Mouse (Mus musculus) limb, embryonic 14.5 days (tissue): ENCODE results near the gene Syngr1. TPM values are rescaled to one million over a fixed set of nuclear protein-coding genes. Genes with fewer than 3 reads are reported as not detected.

Experiments used
- ATAC-seq: fragments of 200-750 bp; cut with Nextera tagmentation; 2 replicates; pipeline ENCODE4 v1.8.0; 2017; ENCODE audit warnings: low read depth, moderate number of reproducible peaks, moderate TSS enrichment; ENCODE audit not compliant: low FRiP score
- DNase-seq: peaks from one replicate; pipeline ENCODE4 v3.0.0-alpha.2; 2015; ENCODE audit warnings: low spot score
- H3K27ac ChIP-seq: fragments of 300-500 bp; sonication (generic); replicated peaks from 2 replicates; pipeline ENCODE4 v1.5.1; 2014; ENCODE audit warnings: low read depth, mild to moderate bottlenecking, low read length, moderate library complexity, mixed read lengths
- H3K27me3 ChIP-seq: fragments of 300-500 bp; sonication (generic); 2 replicates; pipeline ENCODE4 v1.6.1; 2014; ENCODE audit warnings: low read length, mixed read lengths; ENCODE audit not compliant: control insufficient read depth, insufficient read depth
- H3K36me3 ChIP-seq: fragments of 300-500 bp; sonication (generic); 2 replicates; pipeline ENCODE4 v1.6.1; 2014; ENCODE audit warnings: mild to moderate bottlenecking, low read length, moderate library complexity, mixed read lengths; ENCODE audit not compliant: control insufficient read depth, insufficient read depth
- H3K4me1 ChIP-seq: fragments of 300-500 bp; sonication (generic); 2 replicates; pipeline ENCODE4 v1.6.1; 2014; ENCODE audit warnings: antibody characterized with exemption, low read length, mixed read lengths; ENCODE audit not compliant: control insufficient read depth, insufficient read depth
- H3K4me2 ChIP-seq: fragments of 300-500 bp; sonication (generic); replicated peaks from 2 replicates; pipeline ENCODE4 v1.6.1; 2014; ENCODE audit warnings: low read depth, mild to moderate bottlenecking, low read length, moderate library complexity; ENCODE audit not compliant: severe bottlenecking
- H3K4me3 ChIP-seq: fragments of 300-500 bp; sonication (generic); replicated peaks from 2 replicates; pipeline ENCODE4 v1.5.1; 2014; ENCODE audit warnings: low read length
- H3K9ac ChIP-seq: fragments of 300-500 bp; sonication (generic); 2 replicates; pipeline ENCODE4 v1.6.1; 2014; ENCODE audit warnings: mild to moderate bottlenecking, low read depth, low read length, moderate library complexity; ENCODE audit not compliant: severe bottlenecking
- H3K9me3 ChIP-seq: fragments of 300-500 bp; sonication (generic); 2 replicates; pipeline ENCODE4 v1.6.1; 2016; ENCODE audit warnings: low read length; ENCODE audit not compliant: control insufficient read depth
- POLR2A ChIP-seq: fragments of 200-500 bp; IDR thresholded peaks from 2 replicates; pipeline ENCODE4 v1.8.0; 2012; ENCODE audit warnings: inconsistent platforms, mild to moderate bottlenecking, moderate library complexity, borderline replicate concordance; ENCODE audit not compliant: insufficient read depth, insufficient read length; ENCODE audit errors: extremely low read depth
- WGBS: fragments of 180-500 bp; shearing (Covaris S2); extraction: QIAGEN DNeasy Blood & Tissue Kit; methylation state at CpG from one replicate; pipeline ENCODE4 v1.1.7; 2014; 5-methylcytosine and 5-hydroxymethylcytosine counted together
- polyA plus RNA-seq, 2 experiments: library from polyadenylated mRNA; depleted of rRNA in 1 of 2; stranded (reverse) in 1 of 2; unstranded in 1 of 2; fragments of >200 nt; fragmentation: Nextera tagmentation in 1 of 2; extraction: Ambion mirVana in 1 of 2; gene quantifications; 2 replicates each; pipeline versions ENCODE4 v1.2.1 to v1.2.3; 2012 to 2014

Gene Syngr1
- polyA plus RNA-seq, 2 experiments, result 10.8 to 11.5 TPM

- peaks cover 87% of the 10 kb centered on the region for H3K36me3 ChIP-seq
- no peak for TF ChIP-seq POLR2A
- H3K4me1 ChIP-seq, result peaks cover 9% of the 10 kb centered on the region
- H3K9ac ChIP-seq, result peak overlapping the region; percentile 25; the same call in 1 of the 2 replicates
- H3K4me2 ChIP-seq, result no peak overlapping the region
- DNase-seq (peak; percentile 44), ATAC-seq (peak; percentile 69)
- no peak overlapping the region for H3K27ac ChIP-seq
- WGBS, result 23% methylated on average over 8 of the region's 8 CpGs
- no peaks in the 10 kb centered on the region for H3K9me3 ChIP-seq
- no peaks in the 10 kb centered on the region for H3K27me3 ChIP-seq
- H3K4me3 ChIP-seq, result no peak overlapping the region
Observed at GRCm38 (mm10) chr15:80159286-80159901, 68.3 kb downstream of the Syngr1 start.

DNA sequence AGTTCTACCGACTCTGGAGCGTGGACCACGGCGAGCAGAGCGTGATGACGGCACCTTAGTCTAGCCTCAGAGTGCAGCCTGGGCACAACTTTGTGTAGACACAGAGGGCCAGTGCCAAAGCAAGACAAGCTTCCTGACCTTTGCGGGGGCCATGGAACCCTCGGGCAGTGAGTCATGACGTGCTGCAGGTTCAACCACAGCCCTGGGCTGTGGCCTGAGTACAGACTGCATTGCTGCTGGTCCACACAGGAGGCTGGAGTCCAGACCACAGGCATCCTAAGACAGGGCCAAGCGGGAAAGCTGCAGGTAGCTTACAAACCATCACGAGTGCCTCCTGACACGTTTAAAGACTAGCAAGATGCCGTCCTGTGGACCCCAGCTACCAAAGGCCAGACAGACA is 69.1 kb downstream of the Syngr1 start:
- Histone ChIP-seq H3K4me3 (no peak overlapping the region), H3K9ac (no peak overlapping the region), H3K27ac (0 out of 2 replicates have a peak overlapping the region, but pooled peaks have one; percentile 19)

DNA sequence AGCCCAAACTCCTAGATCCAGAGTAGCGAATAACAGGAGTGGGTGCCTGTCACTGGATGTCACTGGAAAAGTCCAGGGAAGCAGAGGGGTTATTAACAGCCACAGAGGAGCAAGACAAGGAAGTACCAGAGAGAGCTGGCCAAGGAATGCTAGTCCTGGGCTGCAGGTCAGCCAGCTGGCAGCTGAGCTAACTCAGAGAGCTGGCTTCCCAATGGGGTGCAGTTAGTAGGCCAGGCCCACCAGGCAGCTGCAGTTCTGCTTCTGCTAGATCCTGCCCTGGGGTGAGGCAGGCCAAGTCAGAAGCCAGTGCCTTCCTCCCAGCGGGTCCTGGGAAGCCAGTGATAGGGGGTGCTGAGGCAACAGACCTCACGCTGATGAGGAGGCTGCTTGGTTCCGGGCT is 69.6 kb downstream of the Syngr1 start:
- peaks cover 74% of the 10 kb centered on the region for H3K36me3 ChIP-seq
- 87% methylated on average over 4 of the region's 4 CpGs for WGBS
- ATAC-seq, result no peak
- peaks cover 9% of the 10 kb centered on the region for H3K4me1 ChIP-seq
- no peak overlapping the region for H3K9ac ChIP-seq
- TF ChIP-seq POLR2A, result no peak
- H3K4me2 ChIP-seq, result no peak overlapping the region
- H3K27me3 ChIP-seq, result no peaks in the 10 kb centered on the region
- no peaks in the 10 kb centered on the region for H3K9me3 ChIP-seq
- no peak overlapping the region for H3K4me3 ChIP-seq
- H3K27ac ChIP-seq, result no peak overlapping the region
- no peak for DNase-seq

More for the DNA sequence above, 69.1 kb downstream of the Syngr1 start:
- no peaks in the 10 kb centered on the region for H3K9me3 ChIP-seq
- H3K27me3 ChIP-seq, result no peaks in the 10 kb centered on the region
- H3K4me2 ChIP-seq, result no peak overlapping the region
- peaks cover 79% of the 10 kb centered on the region for H3K36me3 ChIP-seq
- WGBS, result 92% methylated on average over 13 of the region's 13 CpGs
- TF ChIP-seq POLR2A, result no peak
- ATAC-seq (no peak), DNase-seq (no peak)
- peaks cover 9% of the 10 kb centered on the region for H3K4me1 ChIP-seq

- Histone ChIP-seq H3K36me3 (peaks cover 69% of the 10 kb centered on the region), H3K9me3 (no peaks in the 10 kb centered on the region), H3K27me3 (no peaks in the 10 kb centered on the region), H3K9ac (no peak overlapping the region), H3K4me1 (peaks cover 9% of the 10 kb centered on the region), H3K4me2 (no peak overlapping the region), H3K27ac (no peak overlapping the region), H3K4me3 (no peak overlapping the region)
- TF ChIP-seq POLR2A, result no peak
- 93% methylated on average over 3 of the region's 3 CpGs for WGBS
- ATAC-seq, result no peak
- DNase-seq, result no peak
Observed at GRCm38 (mm10) chr15:80161199-80161598, 70.1 kb downstream of the Syngr1 start.

GRCm38 (mm10) chr15:80162401-80162964 is 71.3 kb downstream of the Syngr1 start:
- 85% methylated on average over 4 of the region's 4 CpGs for WGBS
- no peaks in the 10 kb centered on the region for H3K9me3 ChIP-seq
- H3K36me3 ChIP-seq, result peaks cover 57% of the 10 kb centered on the region
- ATAC-seq (no peak), DNase-seq (no peak)
- H3K4me1 ChIP-seq, result peaks cover 9% of the 10 kb centered on the region
- TF ChIP-seq POLR2A, result no peak
- H3K4me3 ChIP-seq, result no peak overlapping the region
- no peak overlapping the region for H3K9ac ChIP-seq
- H3K27me3 ChIP-seq, result no peaks in the 10 kb centered on the region
- no peak overlapping the region for H3K4me2 ChIP-seq
- no peak overlapping the region for H3K27ac ChIP-seq
